Mouse (Mus musculus) urinary bladder, adult 18-20 months (tissue): ENCODE measurements around the gene Mrpl16.

ENCODE experiments used
- DNase-seq, 2 experiments: peaks; one replicate each; pipeline ENCODE4 v3.0.0; 2022; ENCODE audit warnings: low spot score in 2 of 2, mixed read lengths in 2 of 2

Gene Mrpl16

GRCm38 (mm10) chr19:11770205-11770892 is at the start of gene Mrpl16:
Mrpl16 (plus strand) TSS chr19:11770391.
- DNase-seq: peak; percentile 74

DNA sequence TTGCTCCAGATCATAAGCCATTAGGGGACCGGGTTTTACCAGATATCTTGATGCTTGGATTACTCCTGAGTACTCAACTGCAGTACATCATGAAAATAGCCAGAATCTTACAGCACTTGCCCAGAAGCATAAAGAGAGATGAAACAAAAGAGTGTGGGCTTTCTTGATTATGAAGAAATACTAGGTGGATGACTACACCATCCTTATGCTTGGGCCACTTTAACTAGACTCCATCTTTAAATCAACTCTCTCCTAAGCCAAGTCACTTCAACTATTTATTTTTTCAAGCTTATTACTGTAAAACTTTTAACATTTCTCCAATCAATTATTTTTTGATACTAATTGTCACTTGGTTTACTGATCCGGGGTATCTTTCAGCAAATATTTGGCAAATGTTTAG is 46.3 kb upstream of the Mrpl16 start:
- no peak for DNase-seq

GRCm38 (mm10) chr19:11724275-11724674 is 45.9 kb upstream of the Mrpl16 start:
- DNase-seq: no peak

- no peak for DNase-seq
Observed at GRCm38 (mm10) chr19:11725915-11726314, 44.3 kb upstream of the Mrpl16 start.

DNA sequence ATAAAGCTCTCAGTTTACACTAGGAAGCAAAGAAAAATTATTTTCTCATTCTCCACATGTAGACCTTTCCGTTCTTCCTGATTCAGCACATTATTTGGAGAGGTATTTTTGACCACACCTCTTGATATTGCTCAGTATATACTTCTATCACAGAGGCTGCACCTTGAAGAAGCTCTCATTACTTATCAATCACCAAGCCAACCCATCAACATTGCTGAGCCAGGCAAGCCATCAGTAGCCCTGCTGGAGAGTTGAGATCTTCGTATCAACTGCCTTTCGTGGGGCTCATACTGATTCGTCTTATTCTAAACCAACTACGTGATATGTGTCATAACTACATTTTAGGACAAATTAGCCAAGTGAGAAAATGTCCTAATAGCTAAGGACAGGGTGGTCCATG is 42.9 kb upstream of the Mrpl16 start:
- no peak for DNase-seq

DNA sequence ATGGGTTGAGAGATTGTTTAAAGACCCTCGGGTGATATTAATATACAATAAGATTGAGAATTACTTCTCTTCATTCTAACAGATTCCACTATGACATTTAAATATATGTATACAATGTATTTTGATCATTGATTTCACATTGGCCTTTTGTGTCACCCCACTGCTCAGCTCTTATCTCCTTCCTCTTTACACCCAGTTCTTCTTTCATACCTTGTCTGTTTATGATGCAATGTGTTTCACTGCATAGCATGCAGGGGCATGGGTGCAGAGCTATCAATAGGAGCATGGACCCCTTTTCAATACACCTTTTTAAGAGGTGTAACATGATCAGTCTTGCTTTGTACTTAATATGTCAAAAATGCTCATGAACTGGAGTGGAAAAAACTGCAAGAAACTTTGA is 39.9 kb upstream of the Mrpl16 start:
- DNase-seq: no peak

- no peak for DNase-seq
Observed at GRCm38 (mm10) chr19:11736455-11736854, 33.7 kb upstream of the Mrpl16 start.

DNA sequence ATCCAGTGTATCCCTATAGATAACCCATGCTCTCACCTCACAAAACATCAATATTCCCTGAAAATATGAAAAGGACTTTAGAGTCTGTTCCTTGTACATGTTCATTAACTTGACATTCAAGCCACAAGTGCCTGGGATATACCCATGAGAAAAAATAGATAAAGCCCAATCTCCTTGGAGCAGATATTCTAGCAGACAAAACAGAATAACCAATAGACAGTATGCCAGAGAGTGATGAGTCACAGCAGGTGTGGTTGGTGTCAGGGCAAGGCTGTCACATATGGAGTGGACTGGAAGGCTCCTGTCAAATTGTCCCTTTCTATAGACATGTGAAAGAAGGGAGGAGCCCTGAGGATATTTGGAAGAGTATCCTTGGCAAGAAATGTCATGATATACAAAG is 24.5 kb upstream of the Mrpl16 start:
- no peak for DNase-seq

- no peak for DNase-seq
Observed at GRCm38 (mm10) chr19:11747298-11747697, 22.9 kb upstream of the Mrpl16 start, which contains the start of gene Gif. Gif (plus strand) TSS chr19:11747554.

DNA sequence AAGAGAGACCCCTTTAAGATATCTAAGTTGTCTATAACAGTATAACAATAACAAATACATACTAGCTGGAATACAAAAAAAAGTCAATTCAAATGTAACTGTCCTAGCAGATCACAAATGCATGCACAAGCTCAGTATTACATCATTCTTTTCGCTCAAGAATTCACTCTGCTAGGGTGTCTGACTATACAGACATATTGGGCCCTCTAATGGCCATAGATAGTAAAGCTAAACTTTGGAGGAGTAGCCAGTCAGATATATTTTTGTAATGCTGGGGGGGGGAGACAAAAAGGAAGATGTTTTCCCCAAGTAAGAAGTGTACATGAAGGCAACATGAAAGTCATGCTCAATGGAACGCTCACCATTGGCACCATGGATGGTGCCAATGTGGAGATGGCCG is 5.1 kb upstream of the Mrpl16 start:
- DNase-seq: no peak

DNA sequence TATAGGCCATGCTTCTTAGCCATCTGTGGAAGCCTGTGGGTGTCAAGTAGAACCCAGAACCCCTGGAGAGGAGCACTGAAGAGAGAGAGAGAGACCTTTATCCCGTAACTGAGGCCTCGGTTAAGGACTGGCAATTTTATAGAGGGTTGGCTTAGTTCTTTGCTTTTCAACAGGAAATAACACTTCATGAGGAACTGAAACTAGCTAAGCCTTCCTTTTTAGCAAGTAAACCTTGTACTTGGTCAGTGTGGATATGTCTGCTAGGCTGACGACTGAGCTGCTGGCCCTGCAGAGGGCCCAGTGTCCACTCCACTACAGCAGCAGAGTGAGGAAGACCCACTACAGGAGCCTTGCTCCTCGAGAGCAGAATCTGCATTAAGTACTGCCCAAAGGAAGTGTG is 3.8 kb upstream of the Mrpl16 start:
- no peak for DNase-seq

DNA sequence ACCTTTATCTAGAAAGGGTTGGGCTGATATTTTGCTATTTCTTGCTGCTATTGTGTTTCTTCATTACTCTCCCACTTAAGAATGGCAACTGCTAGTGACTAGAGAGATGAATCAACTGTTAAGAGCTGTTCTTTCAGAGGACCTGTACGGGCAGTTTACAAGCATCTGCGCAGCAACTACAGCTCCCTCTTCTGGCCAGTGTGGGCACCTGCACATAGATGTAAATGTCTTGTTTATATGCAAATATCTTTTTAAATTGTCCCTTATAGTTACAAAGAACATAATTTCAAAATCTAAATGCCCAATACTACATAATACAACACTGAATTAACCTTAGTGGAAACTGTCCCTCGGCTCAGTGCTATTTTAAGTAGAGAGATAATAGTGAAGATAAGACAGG is 2.0 kb upstream of the Mrpl16 start:
- DNase-seq: no peak

- DNase-seq: no peak
Observed at GRCm38 (mm10) chr19:11769257-11769920, 802 bp upstream of the Mrpl16 start.

DNA sequence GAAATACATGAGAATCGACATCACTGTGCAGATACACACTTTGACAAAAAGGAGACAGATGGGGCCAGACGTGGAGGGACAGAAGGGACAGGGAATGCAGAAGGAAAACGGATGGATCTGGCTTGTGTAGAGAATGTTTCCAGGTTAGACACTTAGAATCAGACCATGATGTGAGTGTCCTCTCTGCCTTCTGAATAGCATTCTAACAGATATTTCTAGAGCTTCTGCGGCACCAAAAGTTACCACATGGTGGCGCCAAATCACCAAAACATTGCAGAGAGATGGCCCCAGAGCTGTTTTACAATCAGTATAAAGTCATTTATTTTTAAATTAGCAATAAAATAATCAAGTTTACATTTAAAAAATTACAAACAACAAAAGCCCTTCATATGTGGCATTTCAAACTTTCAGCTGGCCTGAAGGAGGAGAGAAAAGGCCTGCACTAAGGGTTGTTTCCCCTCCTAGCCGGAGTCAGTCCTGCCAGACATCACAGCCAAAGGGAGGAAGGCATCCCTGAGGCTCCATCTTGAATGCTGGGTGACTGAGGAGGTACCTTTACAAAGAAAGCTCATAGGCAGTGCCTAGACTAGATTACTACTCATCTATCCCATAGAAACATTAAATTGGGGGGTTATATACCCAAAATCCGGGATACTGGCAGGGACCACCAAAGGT is 7.1 kb downstream of the Mrpl16 start:
- peak; percentile 16 to 62 for DNase-seq

GRCm38 (mm10) chr19:11785409-11786154 is 15.4 kb downstream of the Mrpl16 start:
- DNase-seq: no peak

GRCm38 (mm10) chr19:11787826-11788225 is 17.6 kb downstream of the Mrpl16 start:
- no peak for DNase-seq

DNA sequence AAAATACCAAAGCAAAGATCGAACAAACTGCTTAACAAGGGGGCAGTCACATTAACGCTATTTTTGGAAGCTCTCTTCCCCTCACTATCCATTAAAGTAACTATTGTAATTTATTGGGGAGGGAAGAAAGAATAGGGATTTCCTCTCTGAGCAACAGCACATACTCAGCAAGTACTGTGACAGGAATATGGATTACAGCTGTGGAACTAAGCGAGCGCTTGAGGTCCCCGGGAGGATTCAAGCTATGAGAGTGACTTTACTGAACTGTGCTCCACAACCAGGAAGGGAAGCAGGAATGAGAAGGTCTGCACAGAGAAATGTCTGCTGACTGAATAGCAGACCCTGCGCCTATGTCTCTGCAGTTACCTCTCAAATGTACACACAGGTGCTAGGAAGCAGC is 18.7 kb downstream of the Mrpl16 start:
- no peak for DNase-seq

GRCm38 (mm10) chr19:11791825-11792224 is 21.6 kb downstream of the Mrpl16 start:
- no peak for DNase-seq

DNA sequence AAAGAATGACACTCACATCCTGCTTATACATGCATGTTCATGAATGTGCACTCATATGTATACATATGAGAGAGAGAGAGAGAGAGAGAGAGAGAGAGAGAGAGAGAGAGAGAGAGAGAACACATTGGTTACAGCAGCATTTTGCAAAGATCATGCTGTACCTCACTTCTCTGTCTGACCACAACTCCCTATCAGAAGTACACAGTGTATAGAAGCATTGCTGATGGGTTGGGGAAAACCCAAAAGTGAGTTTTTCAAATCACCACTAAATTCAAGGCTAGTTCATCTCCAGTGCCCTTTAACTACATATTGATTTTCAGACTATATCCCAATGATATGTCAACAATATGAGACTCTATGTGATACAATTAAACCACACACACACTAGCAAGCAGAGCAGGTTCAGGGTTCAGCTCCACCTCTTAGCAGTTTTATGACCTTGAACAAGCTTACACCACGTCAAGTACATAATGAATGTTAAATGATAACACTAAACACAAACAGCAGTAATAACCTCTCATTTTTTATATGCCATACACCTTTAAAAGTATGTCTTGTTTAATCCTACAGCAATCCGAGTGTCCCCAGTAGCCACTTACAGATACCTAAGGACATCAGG is 23.7 kb downstream of the Mrpl16 start:
- no peak for DNase-seq

DNA sequence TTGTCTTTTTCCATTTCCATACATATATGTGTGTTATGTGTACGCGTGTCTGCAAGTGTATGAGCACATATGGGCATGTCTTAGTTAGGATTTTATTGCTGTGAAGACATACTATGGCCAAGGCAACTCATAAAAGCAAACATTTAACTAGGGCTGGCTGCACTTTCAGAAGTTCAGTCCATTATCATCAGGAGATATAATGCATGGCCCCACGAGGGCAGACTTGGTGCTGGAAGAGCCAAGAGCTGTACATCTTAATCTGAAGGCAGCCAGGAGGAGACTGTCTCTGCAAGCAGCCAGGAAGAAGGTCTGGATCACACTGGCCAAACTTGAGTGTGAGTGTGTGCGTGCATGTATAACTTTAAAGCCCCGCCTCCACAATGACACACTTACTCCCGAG is 24.3 kb downstream of the Mrpl16 start:
- no peak for DNase-seq

GRCm38 (mm10) chr19:11800531-11801315 is 30.5 kb downstream of the Mrpl16 start:
- no peak for DNase-seq
